Mouse (Mus musculus) myocyte (in vitro differentiated cells): ENCODE data around the gene Hormad2. TPM values are rescaled to one million over a fixed set of nuclear protein-coding genes. Genes with fewer than 3 reads are reported as not detected.

ENCODE experiments used
- H3K27me3 ChIP-seq: one replicate; pipeline ENCODE4 v1.6.1; 2011; ENCODE audit not compliant: control insufficient read depth, insufficient read depth, insufficient read length
- H3K36me3 ChIP-seq: one replicate; pipeline ENCODE4 v1.6.1; 2011; ENCODE audit not compliant: control insufficient read depth, insufficient read depth
- H3K4me2 ChIP-seq: one replicate; pipeline ENCODE4 v1.6.1; 2011; ENCODE audit warnings: low read depth, control low read depth
- H3K4me3 ChIP-seq: one replicate; pipeline ENCODE4 v1.5.1; 2011; ENCODE audit warnings: mild to moderate bottlenecking, control low read depth, moderate library complexity
- H3K79me2 ChIP-seq: one replicate; pipeline ENCODE4 v1.6.1; 2011; ENCODE audit not compliant: control insufficient read depth, insufficient read depth
- H3ac ChIP-seq: one replicate; pipeline ENCODE4 v1.6.1; 2011; ENCODE audit not compliant: control insufficient read depth, insufficient read length
- CEBPB ChIP-seq: IDR thresholded peaks from 2 replicates; pipeline ENCODE4 v1.6.1; 2011; ENCODE audit warnings: mild to moderate bottlenecking, moderate library complexity; ENCODE audit not compliant: poor library complexity, insufficient read depth, severe bottlenecking
- E2F4 ChIP-seq: IDR thresholded peaks from one replicate; pipeline ENCODE4 v1.6.1; 2011; ENCODE audit warnings: mild to moderate bottlenecking, control low read depth, moderate library complexity; ENCODE audit not compliant: insufficient read depth
- MAX ChIP-seq: IDR thresholded peaks from one replicate; pipeline ENCODE4 v1.6.1; 2011; ENCODE audit warnings: low read depth, mild to moderate bottlenecking, control low read depth
- MYOD1 ChIP-seq, 3 experiments: IDR thresholded peaks; one replicate each; pipeline ENCODE4 v1.6.1; 2011; ENCODE audit warnings: control low read depth in 2 of 3, low read depth in 2 of 3, mild to moderate bottlenecking in 2 of 3, moderate library complexity in 1 of 3; ENCODE audit not compliant: insufficient read length in 2 of 3, control insufficient read depth in 1 of 3
- MYOG ChIP-seq, 3 experiments: IDR thresholded peaks; one replicate each; pipeline ENCODE4 v1.6.1; 2011; ENCODE audit warnings: control low read depth in 2 of 3, low read depth in 2 of 3, mild to moderate bottlenecking in 2 of 3; ENCODE audit not compliant: insufficient read length in 2 of 3, control insufficient read depth in 1 of 3, insufficient read depth in 1 of 3
- POLR2A ChIP-seq: IDR thresholded peaks from one replicate; pipeline ENCODE4 v1.6.1; 2011; ENCODE audit warnings: low read depth, mild to moderate bottlenecking, control low read depth, moderate library complexity; ENCODE audit not compliant: insufficient read length
- POLR2AphosphoS2 ChIP-seq: IDR thresholded peaks from one replicate; pipeline ENCODE4 v1.6.1; 2011; ENCODE audit warnings: low read depth, control low read depth; ENCODE audit not compliant: insufficient read length
- REST ChIP-seq: IDR thresholded peaks from one replicate; pipeline ENCODE4 v1.6.1; 2011; ENCODE audit warnings: mild to moderate bottlenecking, control low read depth, moderate library complexity; ENCODE audit not compliant: insufficient read depth, insufficient read length
- SRF ChIP-seq: IDR thresholded peaks from one replicate; pipeline ENCODE4 v1.6.1; 2011; ENCODE audit warnings: low read depth; ENCODE audit not compliant: control insufficient read depth, insufficient read length
- TCF12 ChIP-seq: IDR thresholded peaks from one replicate; pipeline ENCODE4 v1.6.1; 2011; ENCODE audit warnings: mild to moderate bottlenecking, control low read depth; ENCODE audit not compliant: poor library complexity, insufficient read depth, severe bottlenecking
- TCF3 ChIP-seq: IDR thresholded peaks from one replicate; pipeline ENCODE4 v1.6.1; 2011; ENCODE audit warnings: low read depth, control low read depth; ENCODE audit not compliant: insufficient read length
- USF1 ChIP-seq: IDR thresholded peaks from one replicate; pipeline ENCODE4 v1.6.1; 2011; ENCODE audit warnings: low read depth, mild to moderate bottlenecking, control low read depth, moderate library complexity
- polyA plus RNA-seq: library from polyadenylated mRNA; unstranded; fragments of >200 nt; fragmentation: generic; extraction: Trizol; gene quantifications from one replicate; pipeline ENCODE4 v1.2.1, GENCODE M21; 2012; ENCODE audit warnings: missing spikeins

The Hormad2 gene
- polyA plus RNA-seq, 1 experiment: 0.10 TPM

GRCm38 (mm10) chr11:4446195-4446868 is 5.4 kb upstream of the Hormad2 start:
- no peak for TF ChIP-seq SRF
- TF ChIP-seq USF1: no peak
- TF ChIP-seq POLR2A: no peak
- TF ChIP-seq CEBPB: no peak
- no peak for TF ChIP-seq MYOG (IDR thresholded peaks at IDR 0.05; ENCODE audit: control insufficient read depth in 1 of 3, insufficient read depth in 1 of 3, insufficient read length in 2 of 3, low read depth in 2 of 3)
- Histone ChIP-seq H3ac (no peak overlapping the region), H3K79me2 (no peaks in the 10 kb centered on the region), H3K27me3 (no peaks in the 10 kb centered on the region), H3K4me3 (no peak overlapping the region), H3K4me2 (no peak overlapping the region), H3K36me3 (no peaks in the 10 kb centered on the region)

GRCm38 (mm10) chr11:4442280-4442679 is 1.4 kb upstream of the Hormad2 start:
- Histone ChIP-seq H3K79me2 (no peaks in the 10 kb centered on the region), H3K4me2 (no peak overlapping the region), H3ac (no peak overlapping the region), H3K27me3 (no peaks in the 10 kb centered on the region), H3K36me3 (no peaks in the 10 kb centered on the region), H3K4me3 (no peak overlapping the region)
- TF ChIP-seq POLR2AphosphoS2 (no peak), TCF12 (no peak), E2F4 (no peak), TCF3 (no peak), USF1 (no peak), MYOG (IDR thresholded peaks at IDR 0.05; ENCODE audit: control insufficient read depth in 1 of 3, insufficient read depth in 1 of 3, insufficient read length in 2 of 3, low read depth in 2 of 3) (no peak), REST (no peak), SRF (no peak), MYOD1 (IDR thresholded peaks at IDR 0.05; ENCODE audit: control insufficient read depth in 1 of 3, insufficient read length in 2 of 3, low read depth in 2 of 3) (no peak), CEBPB (no peak), POLR2A (no peak)

GRCm38 (mm10) chr11:4438211-4438610 is 2.7 kb downstream of the Hormad2 start:
- TF ChIP-seq TCF12: no peak
- no peak for TF ChIP-seq TCF3
- no peak for TF ChIP-seq POLR2A
- TF ChIP-seq REST: no peak
- TF ChIP-seq CEBPB: no peak
- TF ChIP-seq SRF: no peak
- TF ChIP-seq E2F4: no peak
- no peak for TF ChIP-seq POLR2AphosphoS2
- H3K4me3 ChIP-seq: no peak overlapping the region
- no peak overlapping the region for H3ac ChIP-seq
- no peaks in the 10 kb centered on the region for H3K27me3 ChIP-seq
- H3K36me3 ChIP-seq: no peaks in the 10 kb centered on the region
- no peak overlapping the region for H3K4me2 ChIP-seq
- H3K79me2 ChIP-seq: no peaks in the 10 kb centered on the region

- TF ChIP-seq TCF12 (no peak), TCF3 (no peak), POLR2A (no peak), REST (no peak), POLR2AphosphoS2 (no peak), USF1 (no peak), MYOD1 (IDR thresholded peaks at IDR 0.05; ENCODE audit: control insufficient read depth in 1 of 3, insufficient read length in 2 of 3, low read depth in 2 of 3) (no peak), SRF (no peak), CEBPB (no peak), MYOG (IDR thresholded peaks at IDR 0.05; ENCODE audit: control insufficient read depth in 1 of 3, insufficient read depth in 1 of 3, insufficient read length in 2 of 3, low read depth in 2 of 3) (no peak), E2F4 (no peak), MAX (no peak)
- Histone ChIP-seq H3K4me3 (no peak overlapping the region), H3K27me3 (no peaks in the 10 kb centered on the region), H3K36me3 (no peaks in the 10 kb centered on the region), H3K79me2 (no peaks in the 10 kb centered on the region), H3ac (no peak overlapping the region), H3K4me2 (no peak overlapping the region)
These were observed 3.6 kb downstream of the Hormad2 start for GRCm38 (mm10) chr11:4437318-4437717.

GRCm38 (mm10) chr11:4436631-4437030 is 4.3 kb downstream of the Hormad2 start:
- H3K79me2 ChIP-seq: no peaks in the 10 kb centered on the region
- no peak for TF ChIP-seq TCF3
- no peak for TF ChIP-seq MYOG (IDR thresholded peaks at IDR 0.05; ENCODE audit: control insufficient read depth in 1 of 3, insufficient read depth in 1 of 3, insufficient read length in 2 of 3, low read depth in 2 of 3)
- no peak for TF ChIP-seq MAX
- TF ChIP-seq POLR2AphosphoS2: no peak
- TF ChIP-seq TCF12: no peak
- TF ChIP-seq USF1: no peak
- TF ChIP-seq REST: no peak
- no peak for TF ChIP-seq POLR2A
- TF ChIP-seq MYOD1 (IDR thresholded peaks at IDR 0.05; ENCODE audit: control insufficient read depth in 1 of 3, insufficient read length in 2 of 3, low read depth in 2 of 3): no peak
- no peak for TF ChIP-seq CEBPB
- TF ChIP-seq E2F4: no peak
- TF ChIP-seq SRF: no peak
- H3K27me3 ChIP-seq: no peaks in the 10 kb centered on the region
- H3ac ChIP-seq: no peak overlapping the region
- H3K36me3 ChIP-seq: no peaks in the 10 kb centered on the region
- no peak overlapping the region for H3K4me3 ChIP-seq
- no peak overlapping the region for H3K4me2 ChIP-seq
